Mouse (Mus musculus): ENCODE results near the gene Sipa1. TPM values are rescaled to one million over a fixed set of nuclear protein-coding genes. Genes with fewer than 3 reads are reported as not detected.

Gene Sipa1
- polyA plus RNA-seq, 1 experiment from 2014 or later: 28.9 TPM

GRCm38 (mm10) chr19:5649298-5649741 lies 14.2 kb downstream of the Sipa1 start:
- peaks cover 21% of the 10 kb centered on the region for H3K27me3 ChIP-seq (ENCODE audit: insufficient read depth, poor library complexity, severe bottlenecking)
- H3K36me3 ChIP-seq: peaks cover 76% of the 10 kb centered on the region
- H3K27ac ChIP-seq: peak overlapping the region; percentile 87
- WGBS: 67% methylated on average over 6 of the region's 6 CpGs
- H3K9me3 ChIP-seq: no peaks in the 10 kb centered on the region
- no peak for DNase-seq (ENCODE audit: low spot score)
- H3K4me3 ChIP-seq: peak overlapping the region; percentile 49
- peaks cover 36% of the 10 kb centered on the region for H3K4me1 ChIP-seq

- WGBS: 10% methylated on average over 26 of the region's 26 CpGs
Observed at GRCm38 (mm10) chr19:5648401-5649297, 14.9 kb downstream of the Sipa1 start.

GRCm38 (mm10) chr19:5647791-5648190 lies 15.7 kb downstream of the Sipa1 start:
- Histone ChIP-seq H3K4me1 (peaks cover 29% of the 10 kb centered on the region), H3K27ac (peak overlapping the region; percentile 87), H3K27me3 (ENCODE audit: insufficient read depth, poor library complexity, severe bottlenecking) (peaks cover 10% of the 10 kb centered on the region), H3K4me3 (no peak overlapping the region), H3K36me3 (peaks cover 76% of the 10 kb centered on the region), H3K9me3 (no peaks in the 10 kb centered on the region)
- DNase-seq (ENCODE audit: low spot score): no peak
- WGBS: 93% methylated on average over 6 of the region's 6 CpGs

More at GRCm38 (mm10) chr19:5648401-5649297, 14.9 kb downstream of the Sipa1 start:
- Histone ChIP-seq H3K27me3 (ENCODE audit: insufficient read depth, poor library complexity, severe bottlenecking) (peaks cover 15% of the 10 kb centered on the region), H3K9me3 (no peaks in the 10 kb centered on the region), H3K4me1 (peaks cover 29% of the 10 kb centered on the region), H3K27ac (peak overlapping the region; percentile 87), H3K36me3 (peaks cover 76% of the 10 kb centered on the region), H3K4me3 (peak overlapping the region; percentile 49)
- peak; percentile 91 for DNase-seq (ENCODE audit: low spot score)

- Histone ChIP-seq H3K27ac (no peak overlapping the region), H3K9me3 (no peaks in the 10 kb centered on the region), H3K36me3 (peaks cover 77% of the 10 kb centered on the region), H3K4me1 (peaks cover 29% of the 10 kb centered on the region), H3K4me3 (no peak overlapping the region), H3K27me3 (ENCODE audit: insufficient read depth, poor library complexity, severe bottlenecking) (peaks cover 5% of the 10 kb centered on the region; the same call in 1 of the 2 replicates)
- DNase-seq (ENCODE audit: low spot score): no peak
- 93% methylated on average over 8 of the region's 8 CpGs for WGBS
Observed at GRCm38 (mm10) chr19:5646731-5647330, 16.7 kb downstream of the Sipa1 start.

- Histone ChIP-seq H3K4me1 (peaks cover 44% of the 10 kb centered on the region), H3K9me3 (no peaks in the 10 kb centered on the region), H3K4me3 (no peak overlapping the region), H3K27ac (no peak overlapping the region), H3K36me3 (peaks cover 78% of the 10 kb centered on the region), H3K27me3 (ENCODE audit: insufficient read depth, poor library complexity, severe bottlenecking) (no peaks in the 10 kb centered on the region)
- no peak for DNase-seq (ENCODE audit: low spot score)
- 94% methylated on average over 9 of the region's 9 CpGs for WGBS
Observed at GRCm38 (mm10) chr19:5645280-5645679, 18.2 kb downstream of the Sipa1 start.

- Histone ChIP-seq H3K27ac (0 out of 2 replicates have a peak overlapping the region, but pooled peaks have one; percentile 59), H3K27me3 (ENCODE audit: insufficient read depth, poor library complexity, severe bottlenecking) (no peaks in the 10 kb centered on the region), H3K36me3 (peaks cover 80% of the 10 kb centered on the region), H3K4me3 (0 out of 2 replicates have a peak overlapping the region, but pooled peaks have one; percentile 2), H3K4me1 (peaks cover 46% of the 10 kb centered on the region), H3K9me3 (no peaks in the 10 kb centered on the region)
- DNase-seq (ENCODE audit: low spot score): no peak
- WGBS: 84% methylated on average over 8 of the region's 8 CpGs
Observed at GRCm38 (mm10) chr19:5641641-5642040, 21.9 kb downstream of the Sipa1 start.

GRCm38 (mm10) chr19:5641021-5641420 lies 22.5 kb downstream of the Sipa1 start:
- Histone ChIP-seq H3K4me1 (peaks cover 52% of the 10 kb centered on the region), H3K4me3 (no peak overlapping the region), H3K27ac (peak overlapping the region; percentile 59), H3K9me3 (no peaks in the 10 kb centered on the region), H3K27me3 (ENCODE audit: insufficient read depth, poor library complexity, severe bottlenecking) (no peaks in the 10 kb centered on the region), H3K36me3 (peaks cover 74% of the 10 kb centered on the region)
- WGBS: 81% methylated on average over 17 of the region's 17 CpGs
- DNase-seq (ENCODE audit: low spot score): no peak

GRCm38 (mm10) chr19:5640339-5640738 lies 23.2 kb downstream of the Sipa1 start:
- peak; percentile 86 for DNase-seq (ENCODE audit: low spot score)
- WGBS: 20% methylated on average over 9 of the region's 9 CpGs
- no peaks in the 10 kb centered on the region for H3K9me3 ChIP-seq
- H3K4me1 ChIP-seq: peaks cover 52% of the 10 kb centered on the region
- peaks cover 67% of the 10 kb centered on the region for H3K36me3 ChIP-seq
- peak overlapping the region; percentile 33 for H3K4me3 ChIP-seq
- H3K27me3 ChIP-seq (ENCODE audit: insufficient read depth, poor library complexity, severe bottlenecking): no peaks in the 10 kb centered on the region
- H3K27ac ChIP-seq: peak overlapping the region; percentile 59

GRCm38 (mm10) chr19:5638416-5639005 lies 25.0 kb downstream of the Sipa1 start:
- peaks cover 52% of the 10 kb centered on the region for H3K4me1 ChIP-seq
- peaks cover 49% of the 10 kb centered on the region for H3K36me3 ChIP-seq
- no peaks in the 10 kb centered on the region for H3K9me3 ChIP-seq
- H3K27ac ChIP-seq: peak overlapping the region; percentile 97
- H3K27me3 ChIP-seq (ENCODE audit: insufficient read depth, poor library complexity, severe bottlenecking): no peaks in the 10 kb centered on the region
- no peak for DNase-seq (ENCODE audit: low spot score)
- 89% methylated on average over 18 of the region's 18 CpGs for WGBS
- H3K4me3 ChIP-seq: peak overlapping the region; percentile 80

GRCm38 (mm10) chr19:5637069-5638047 lies 26.1 kb downstream of the Sipa1 start, which contains the start of gene Rela:
Gene Rela, plus strand, starts transcription at chr19:5637483.
- Histone ChIP-seq H3K27me3 (ENCODE audit: insufficient read depth, poor library complexity, severe bottlenecking) (no peaks in the 10 kb centered on the region), H3K9me3 (no peaks in the 10 kb centered on the region), H3K27ac (peak within 1 kb of the TSS; percentile 97), H3K4me1 (peaks cover 52% of the 10 kb centered on the region), H3K36me3 (peaks cover 38% of the 10 kb centered on the region), H3K4me3 (peak within 1 kb of the TSS; percentile 80)
- WGBS: under 1% methylated on average over 102 of the region's 109 CpGs
- peak; percentile 91 for DNase-seq (ENCODE audit: low spot score)

GRCm38 (mm10) chr19:5636571-5637041 lies 26.9 kb downstream of the Sipa1 start:
- DNase-seq (ENCODE audit: low spot score): no peak
- H3K4me1 ChIP-seq: peaks cover 50% of the 10 kb centered on the region
- no peaks in the 10 kb centered on the region for H3K9me3 ChIP-seq
- H3K27ac ChIP-seq: peak overlapping the region; percentile 97
- peak overlapping the region; percentile 80 for H3K4me3 ChIP-seq
- WGBS: 44% methylated on average over 12 of the region's 12 CpGs
- H3K36me3 ChIP-seq: peaks cover 31% of the 10 kb centered on the region
- H3K27me3 ChIP-seq (ENCODE audit: insufficient read depth, poor library complexity, severe bottlenecking): no peaks in the 10 kb centered on the region
